Mouse (Mus musculus) olfactory bulb, adult 2 months (tissue): ENCODE results near the gene Atp10a. TPM values are rescaled to one million over a fixed set of nuclear protein-coding genes. Genes with fewer than 3 reads are reported as not detected.

ENCODE experiments used
- H3K27ac ChIP-seq: fragments of 200-500 bp; 2 replicates; pipeline ENCODE4 v1.5.1; 2012; ENCODE audit warnings: low read depth, low read length; ENCODE audit not compliant: insufficient read depth
- H3K4me1 ChIP-seq: fragments of 200-500 bp; 2 replicates; pipeline ENCODE4 v1.6.1; 2012; ENCODE audit warnings: low read length; ENCODE audit not compliant: control insufficient read depth, insufficient read depth
- H3K4me3 ChIP-seq: fragments of 200-500 bp; 2 replicates; pipeline ENCODE4 v1.5.1; 2012; ENCODE audit warnings: mild to moderate bottlenecking, low read depth, low read length, moderate library complexity; ENCODE audit not compliant: insufficient read depth
- CTCF ChIP-seq: fragments of 200-500 bp; IDR thresholded peaks from 2 replicates; pipeline ENCODE4 v1.5.1; 2012; ENCODE audit warnings: low read depth, mild to moderate bottlenecking, low read length, moderate library complexity; ENCODE audit not compliant: insufficient read depth
- POLR2A ChIP-seq: fragments of 200-500 bp; IDR thresholded peaks from 2 replicates; pipeline ENCODE4 v1.6.1; 2012; ENCODE audit warnings: mild to moderate bottlenecking, low read depth, low read length, moderate library complexity; ENCODE audit not compliant: insufficient read depth
- WGBS: fragments of 180-500 bp; shearing (Covaris S2); methylation state at CpG from one replicate; pipeline ENCODE4 v1.1.7; 2018; 5-methylcytosine and 5-hydroxymethylcytosine counted together
- polyA plus RNA-seq: library from polyadenylated mRNA; stranded (reverse); fragments of >200 nt; gene quantifications from 2 replicates; pipeline ENCODE4 v1.2.4, GENCODE M21; 2012; ENCODE audit warnings: low replicate concordance; ENCODE audit not compliant: missing spikeins, insufficient read depth, insufficient read length

The Atp10a gene
- polyA plus RNA-seq, 1 experiment, result not detected

GRCm38 (mm10) chr7:58686573-58686972 is 30.6 kb downstream of the Atp10a start:
- H3K4me1 ChIP-seq, result peaks cover 5% of the 10 kb centered on the region
- no peak overlapping the region for H3K4me3 ChIP-seq
- TF ChIP-seq CTCF (no peak), POLR2A (no peak)
- 82% methylated on average over 5 of the region's 5 CpGs for WGBS
- no peak overlapping the region for H3K27ac ChIP-seq

- Histone ChIP-seq H3K4me1 (peaks cover 5% of the 10 kb centered on the region), H3K4me3 (no peak overlapping the region), H3K27ac (no peak overlapping the region)
- TF ChIP-seq POLR2A, result no peak
- no peak for TF ChIP-seq CTCF
- 92% methylated on average over 2 of the region's 2 CpGs for WGBS
Measured at GRCm38 (mm10) chr7:58686997-58687396, 31.0 kb downstream of the Atp10a start.

DNA sequence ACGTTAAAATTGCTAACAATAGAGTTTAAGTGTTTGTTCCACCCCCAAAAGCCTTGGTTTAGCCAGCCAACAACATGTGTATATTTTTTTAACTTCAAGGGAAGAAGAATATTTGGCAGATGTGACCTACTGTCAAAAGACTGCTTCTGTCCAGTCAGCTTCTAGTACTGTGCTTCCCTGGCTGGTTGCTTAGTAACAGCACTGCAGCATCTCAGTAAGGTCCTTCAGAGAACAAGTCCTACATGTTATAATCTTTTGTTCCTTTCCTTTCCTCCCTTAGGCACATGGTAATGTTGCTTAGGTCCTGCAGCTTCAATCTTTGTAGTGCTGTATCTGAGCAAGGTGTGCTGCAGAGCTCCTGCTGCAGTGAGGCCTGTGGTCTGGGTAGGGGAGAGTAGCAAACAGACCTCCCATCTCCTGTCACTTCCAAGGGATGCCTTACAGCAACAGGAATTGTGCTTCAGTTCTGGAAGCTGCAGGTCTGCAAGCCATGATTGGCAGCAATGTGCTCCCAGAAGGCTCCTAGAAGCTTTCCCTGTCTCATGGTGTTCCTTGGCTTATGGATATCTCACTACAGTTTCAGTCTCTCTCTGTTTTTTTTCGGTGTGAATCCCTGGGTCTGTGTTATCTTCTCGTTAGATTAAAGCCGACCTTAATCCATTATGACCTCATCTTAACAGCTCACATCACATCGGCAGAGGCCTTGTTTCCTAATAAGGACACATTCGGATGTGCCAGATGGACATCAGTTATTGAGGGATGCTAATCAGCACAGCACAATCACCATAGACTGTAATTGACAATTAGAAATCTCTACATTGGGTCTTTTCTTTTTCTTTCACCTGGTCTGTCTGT is 34.3 kb downstream of the Atp10a start:
- Histone ChIP-seq H3K27ac (no peak overlapping the region), H3K4me1 (peaks cover 5% of the 10 kb centered on the region), H3K4me3 (no peak overlapping the region)
- 53% methylated on average over 6 of the region's 6 CpGs for WGBS
- TF ChIP-seq CTCF, result no peak
- no peak for TF ChIP-seq POLR2A

GRCm38 (mm10) chr7:58690997-58691596 is 35.1 kb downstream of the Atp10a start:
- TF ChIP-seq CTCF (no peak), POLR2A (no peak)
- WGBS, result 77% methylated on average over 6 of the region's 6 CpGs

DNA sequence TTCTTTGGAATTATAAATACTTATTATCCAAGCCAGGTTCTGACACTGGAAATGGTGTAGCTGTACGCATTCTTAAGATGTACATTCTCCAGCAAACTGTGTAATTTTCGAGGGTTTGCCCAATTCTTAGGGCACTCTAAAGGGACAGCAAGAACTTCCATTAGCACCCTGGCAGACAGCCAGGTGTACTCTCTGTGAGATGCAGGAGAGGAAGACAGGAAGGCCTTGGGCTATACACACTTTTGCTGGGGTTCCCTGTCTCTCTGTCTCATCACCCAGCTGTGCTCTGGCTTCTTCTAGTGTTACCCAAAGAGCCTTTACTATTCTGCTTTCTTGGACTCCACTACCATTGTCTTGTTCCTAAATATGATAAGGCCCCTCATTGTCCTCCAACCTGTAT is 36.7 kb downstream of the Atp10a start:
- Histone ChIP-seq H3K27ac (no peak overlapping the region), H3K4me1 (peaks cover 5% of the 10 kb centered on the region), H3K4me3 (no peak overlapping the region)
- TF ChIP-seq CTCF, result no peak
- TF ChIP-seq POLR2A, result no peak
- WGBS, result 84% methylated on average over 2 of the region's 2 CpGs

More at GRCm38 (mm10) chr7:58690997-58691596, 35.1 kb downstream of the Atp10a start:
- no peak overlapping the region for H3K27ac ChIP-seq
- H3K4me1 ChIP-seq, result peaks cover 5% of the 10 kb centered on the region
- H3K4me3 ChIP-seq, result no peak overlapping the region

GRCm38 (mm10) chr7:58693342-58693741 is 37.4 kb downstream of the Atp10a start:
- no peak overlapping the region for H3K27ac ChIP-seq
- TF ChIP-seq POLR2A (no peak), CTCF (no peak)
- no peak overlapping the region for H3K4me3 ChIP-seq
- WGBS, result 40% methylated on average over 3 of the region's 3 CpGs
- H3K4me1 ChIP-seq, result peaks cover 5% of the 10 kb centered on the region

- H3K4me3 ChIP-seq, result no peak overlapping the region
- TF ChIP-seq POLR2A (no peak), CTCF (no peak)
- H3K4me1 ChIP-seq, result peaks cover 3% of the 10 kb centered on the region
- H3K27ac ChIP-seq, result no peak overlapping the region
- WGBS, result 97% methylated on average over 1 of the region's 1 CpGs
Measured at GRCm38 (mm10) chr7:58695661-58696060, 39.7 kb downstream of the Atp10a start.

DNA sequence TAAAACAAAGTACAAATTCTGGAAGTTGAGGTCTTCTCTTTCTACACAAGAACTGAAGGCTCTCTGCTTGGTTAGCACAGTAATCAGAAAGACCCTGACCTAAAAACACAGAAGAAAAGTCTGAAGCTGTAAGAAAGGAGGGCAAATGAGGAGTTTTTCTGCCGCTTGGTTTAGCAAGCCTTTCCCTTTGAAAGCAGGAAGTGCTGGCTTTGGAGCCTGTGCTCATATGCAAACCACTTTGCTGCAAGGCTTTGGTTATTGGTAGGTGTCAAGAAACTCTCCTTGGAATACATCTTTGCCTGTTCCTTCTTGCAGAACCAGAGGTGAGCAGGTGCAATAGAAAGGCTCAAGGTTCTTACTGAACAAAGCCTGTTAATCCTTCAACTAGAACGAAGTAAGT is 41.1 kb downstream of the Atp10a start:
- WGBS, result 62% methylated on average over 2 of the region's 2 CpGs
- Histone ChIP-seq H3K4me3 (no peak overlapping the region), H3K27ac (no peak overlapping the region), H3K4me1 (no peaks in the 10 kb centered on the region)
- no peak for TF ChIP-seq CTCF
- TF ChIP-seq POLR2A, result no peak

DNA sequence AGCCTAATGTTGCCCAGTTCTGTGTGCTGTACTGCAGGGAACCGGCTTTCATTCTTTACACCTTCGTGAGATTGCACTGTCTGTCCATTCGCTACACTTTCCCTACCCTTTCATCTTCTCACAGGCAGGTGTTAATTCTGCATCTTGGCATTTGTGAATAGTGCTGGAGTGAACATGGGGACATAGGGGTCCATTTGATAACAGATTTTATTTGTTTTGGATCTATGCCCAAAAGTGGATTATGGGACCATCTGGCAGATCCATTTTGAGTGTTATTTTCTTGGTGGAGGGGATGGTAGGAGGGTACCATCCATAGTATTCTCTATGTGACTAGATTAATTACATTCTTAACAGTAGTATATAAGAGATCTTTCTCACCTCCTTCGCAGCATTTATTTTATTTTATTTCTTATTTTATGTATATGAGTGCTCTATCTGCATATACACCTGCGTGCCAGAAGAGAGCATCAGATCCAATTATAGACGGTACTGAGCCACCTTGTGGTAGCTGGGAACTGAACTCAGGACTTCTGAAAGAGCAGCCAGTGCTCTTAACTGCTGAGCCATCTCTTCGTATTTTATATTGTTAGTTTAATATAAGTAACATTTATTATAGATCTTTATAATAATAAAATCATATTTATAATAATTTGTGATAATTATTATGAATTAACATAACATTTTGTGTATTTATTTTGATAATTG is 42.9 kb downstream of the Atp10a start:
- H3K4me1 ChIP-seq, result no peaks in the 10 kb centered on the region
- no peak for TF ChIP-seq POLR2A
- no peak for TF ChIP-seq CTCF
- H3K27ac ChIP-seq, result no peak overlapping the region
- no peak overlapping the region for H3K4me3 ChIP-seq
- 88% methylated on average over 7 of the region's 7 CpGs for WGBS
